Mouse (Mus musculus) thymus, adult 2 months (tissue): Measurements from ENCODE around the gene Epn1. TPM values are rescaled to one million over a fixed set of nuclear protein-coding genes. Genes with fewer than 3 reads are reported as not detected.
A peak's percentile ranks its signal among the peaks of the same experiment; 100 is the strongest.

Source experiments
- DNase-seq: peaks from one replicate; pipeline ENCODE4 v3.0.0; 2021
- H3K27ac ChIP-seq: fragments of 200-500 bp; 2 replicates; pipeline ENCODE4 v1.5.1; 2012; ENCODE audit warnings: low read length, control low read depth; ENCODE audit not compliant: control insufficient read depth, insufficient read depth
- H3K27me3 ChIP-seq: fragments of 200-500 bp; 2 replicates; pipeline ENCODE4 v1.6.1; 2012; ENCODE audit warnings: mild to moderate bottlenecking, low read length, moderate library complexity, mixed read lengths; ENCODE audit not compliant: control insufficient read depth, insufficient read depth
- H3K36me3 ChIP-seq: fragments of 200-500 bp; 2 replicates; pipeline ENCODE4 v1.6.1; 2012; ENCODE audit warnings: mild to moderate bottlenecking, low read length, moderate library complexity; ENCODE audit not compliant: control insufficient read depth, insufficient read depth
- H3K4me1 ChIP-seq: fragments of 200-500 bp; replicated peaks from 2 replicates; pipeline ENCODE4 v1.6.1; 2012; ENCODE audit warnings: low read length; ENCODE audit not compliant: control insufficient read depth, insufficient read depth
- H3K4me3 ChIP-seq: fragments of 200-500 bp; 2 replicates; pipeline ENCODE4 v1.5.1; 2012; ENCODE audit warnings: mild to moderate bottlenecking, low read length, control low read depth, moderate library complexity; ENCODE audit not compliant: control insufficient read depth, insufficient read depth
- CTCF ChIP-seq: fragments of 200-500 bp; IDR thresholded peaks from 2 replicates; pipeline ENCODE4 v1.5.1; 2012; ENCODE audit warnings: mild to moderate bottlenecking, control low read depth, low read length, moderate library complexity, borderline replicate concordance; ENCODE audit not compliant: control insufficient read depth, poor library complexity, insufficient read depth; ENCODE audit errors: extremely low read depth
- POLR2A ChIP-seq: fragments of 200-500 bp; IDR thresholded peaks from 2 replicates; pipeline ENCODE4 v1.6.1; 2012; ENCODE audit warnings: mild to moderate bottlenecking, low read length, control low read depth, moderate library complexity; ENCODE audit not compliant: control insufficient read depth, poor library complexity, insufficient read depth; ENCODE audit errors: extremely low read depth
- WGBS: fragments of 180-500 bp; shearing (Covaris S2); methylation state at CpG from one replicate; pipeline ENCODE4 v1.1.7; 2018; 5-methylcytosine and 5-hydroxymethylcytosine counted together
- polyA plus RNA-seq: library from polyadenylated mRNA; depleted of rRNA; stranded (reverse); fragments of >200 nt; gene quantifications from 2 replicates; pipeline ENCODE4 v1.2.3, GENCODE M21; 2012

The Epn1 gene
- polyA plus RNA-seq, 1 experiment, result 230 TPM

- no peak overlapping the region for H3K27ac ChIP-seq
- H3K4me1 ChIP-seq, result peaks cover 18% of the 10 kb centered on the region
- no peak overlapping the region for H3K4me3 ChIP-seq
- no peaks in the 10 kb centered on the region for H3K36me3 ChIP-seq
- peaks cover 12% of the 10 kb centered on the region for H3K27me3 ChIP-seq
- TF ChIP-seq CTCF (no peak), POLR2A (no peak)
- peak; percentile 56 for DNase-seq
- WGBS, result 30% methylated on average over 2 of the region's 2 CpGs
These were observed 32.7 kb upstream of the Epn1 start for GRCm38 (mm10) chr7:5047313-5047712.

GRCm38 (mm10) chr7:5051193-5052192 lies 28.5 kb upstream of the Epn1 start, which contains the start of gene Zfp580:
Gene Zfp580, plus strand, starts transcription at chr7:5051538.
- 2% methylated on average over 65 of the region's 65 CpGs for WGBS
- peaks cover 25% of the 10 kb centered on the region for H3K4me1 ChIP-seq
- H3K27ac ChIP-seq, result no peak within 1 kb of the TSS
- H3K4me3 ChIP-seq, result peak within 1 kb of the TSS; percentile 70
- no peak for TF ChIP-seq CTCF
- TF ChIP-seq POLR2A, result no peak
- no peaks in the 10 kb centered on the region for H3K36me3 ChIP-seq
- peak; percentile 51 for DNase-seq
- H3K27me3 ChIP-seq, result peaks cover 37% of the 10 kb centered on the region

- TF ChIP-seq CTCF, result no peak
- TF ChIP-seq POLR2A, result no peak
- Histone ChIP-seq H3K4me3 (no peak overlapping the region), H3K36me3 (no peaks in the 10 kb centered on the region), H3K4me1 (peaks cover 24% of the 10 kb centered on the region), H3K27ac (no peak overlapping the region), H3K27me3 (peaks cover 43% of the 10 kb centered on the region)
- 9% methylated on average over 12 of the region's 12 CpGs for WGBS
- DNase-seq, result no peak
These were observed 27.6 kb upstream of the Epn1 start for GRCm38 (mm10) chr7:5052438-5052837.

GRCm38 (mm10) chr7:5052931-5053343 lies 27.1 kb upstream of the Epn1 start:
- Histone ChIP-seq H3K27ac (no peak overlapping the region), H3K36me3 (no peaks in the 10 kb centered on the region), H3K27me3 (peaks cover 43% of the 10 kb centered on the region), H3K4me3 (no peak overlapping the region), H3K4me1 (peaks cover 24% of the 10 kb centered on the region)
- TF ChIP-seq CTCF (no peak), POLR2A (no peak)
- WGBS, result 6% methylated on average over 45 of the region's 45 CpGs
- no peak for DNase-seq

- Histone ChIP-seq H3K27ac (no peak overlapping the region), H3K4me3 (no peak overlapping the region), H3K4me1 (peaks cover 24% of the 10 kb centered on the region), H3K36me3 (no peaks in the 10 kb centered on the region), H3K27me3 (peaks cover 43% of the 10 kb centered on the region)
- DNase-seq, result no peak
- TF ChIP-seq CTCF (no peak), POLR2A (no peak)
- 28% methylated on average over 32 of the region's 32 CpGs for WGBS
These were observed 26.4 kb upstream of the Epn1 start for GRCm38 (mm10) chr7:5053456-5054179.

GRCm38 (mm10) chr7:5056651-5057263 lies 23.3 kb upstream of the Epn1 start:
- peaks cover 37% of the 10 kb centered on the region for H3K27me3 ChIP-seq
- H3K27ac ChIP-seq, result no peak overlapping the region
- DNase-seq, result no peak
- H3K4me3 ChIP-seq, result no peak overlapping the region
- no peaks in the 10 kb centered on the region for H3K36me3 ChIP-seq
- H3K4me1 ChIP-seq, result peaks cover 29% of the 10 kb centered on the region
- 10% methylated on average over 55 of the region's 55 CpGs for WGBS
- TF ChIP-seq POLR2A (no peak), CTCF (no peak)
